Mouse (Mus musculus): ENCODE measurements around the gene Yju2.

The Yju2 gene

DNA sequence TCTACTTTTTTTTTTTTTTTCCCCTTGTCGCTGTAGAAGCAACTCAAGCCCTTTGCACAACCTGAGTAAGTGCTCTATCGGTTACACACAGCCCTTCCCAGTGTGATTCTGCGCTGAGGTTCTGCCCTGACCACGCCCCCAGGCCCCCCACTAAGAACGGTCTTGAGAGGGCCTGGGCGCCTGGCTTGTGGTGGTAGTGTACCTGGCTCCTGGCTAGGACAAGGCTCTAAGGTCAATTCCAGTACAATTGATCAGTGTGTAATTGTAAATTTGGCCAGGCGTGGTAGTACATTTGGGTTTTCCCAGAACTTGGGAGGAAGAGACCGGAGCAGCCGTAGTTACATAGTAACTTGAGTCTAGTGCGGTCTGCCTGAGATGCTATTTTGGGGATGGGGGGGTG is 48.1 kb downstream of the Yju2 start:
- in situ Hi-C loops (cut with MboI; ENCODE audit: low sequenced_read_pairs), result no loop called here

DNA sequence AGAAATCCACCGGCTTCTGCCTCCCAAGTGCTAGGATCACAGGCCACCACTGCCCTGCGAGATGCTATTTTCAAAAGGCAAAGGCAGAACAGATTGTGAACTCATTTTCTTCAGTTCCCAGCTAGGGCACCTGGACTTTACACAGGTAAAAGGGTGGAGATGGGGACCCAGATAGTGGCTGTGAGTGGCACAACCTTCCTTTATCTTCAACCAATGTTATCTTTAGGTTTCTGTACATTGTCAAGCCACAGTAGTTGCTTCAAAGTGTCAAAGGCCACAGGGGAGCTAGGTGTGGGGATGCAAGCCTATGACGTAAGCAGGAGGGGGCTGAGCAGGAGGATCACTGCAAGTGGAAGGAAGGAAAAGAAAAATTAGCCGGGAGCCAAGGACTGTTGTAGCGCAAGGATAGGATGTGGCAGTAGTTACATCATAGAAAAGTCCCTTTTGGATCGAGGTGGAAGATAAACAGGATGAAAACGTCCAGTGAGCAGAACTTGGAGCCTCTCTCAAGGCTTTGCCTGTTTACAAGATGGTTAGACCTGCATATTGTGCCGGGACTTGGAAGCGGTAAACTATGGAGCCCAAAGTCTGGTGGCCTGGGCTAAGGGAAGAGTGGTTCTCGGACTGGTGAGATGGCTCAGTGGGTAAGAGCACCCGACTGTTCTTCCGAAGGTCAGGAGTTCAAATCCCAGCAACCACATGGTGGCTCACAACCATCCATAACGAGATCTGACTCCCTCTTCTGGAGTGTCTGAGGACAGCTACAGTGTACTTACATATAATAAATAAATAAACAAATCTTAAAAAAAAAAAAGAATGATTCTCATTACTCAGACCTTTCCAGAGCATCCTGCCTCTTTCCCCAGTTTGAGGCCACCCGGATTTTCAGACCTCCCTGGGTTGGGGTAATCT is 48.8 kb downstream of the Yju2 start:
- in situ Hi-C loops (cut with MboI; ENCODE audit: low sequenced_read_pairs), result no loop called here

DNA sequence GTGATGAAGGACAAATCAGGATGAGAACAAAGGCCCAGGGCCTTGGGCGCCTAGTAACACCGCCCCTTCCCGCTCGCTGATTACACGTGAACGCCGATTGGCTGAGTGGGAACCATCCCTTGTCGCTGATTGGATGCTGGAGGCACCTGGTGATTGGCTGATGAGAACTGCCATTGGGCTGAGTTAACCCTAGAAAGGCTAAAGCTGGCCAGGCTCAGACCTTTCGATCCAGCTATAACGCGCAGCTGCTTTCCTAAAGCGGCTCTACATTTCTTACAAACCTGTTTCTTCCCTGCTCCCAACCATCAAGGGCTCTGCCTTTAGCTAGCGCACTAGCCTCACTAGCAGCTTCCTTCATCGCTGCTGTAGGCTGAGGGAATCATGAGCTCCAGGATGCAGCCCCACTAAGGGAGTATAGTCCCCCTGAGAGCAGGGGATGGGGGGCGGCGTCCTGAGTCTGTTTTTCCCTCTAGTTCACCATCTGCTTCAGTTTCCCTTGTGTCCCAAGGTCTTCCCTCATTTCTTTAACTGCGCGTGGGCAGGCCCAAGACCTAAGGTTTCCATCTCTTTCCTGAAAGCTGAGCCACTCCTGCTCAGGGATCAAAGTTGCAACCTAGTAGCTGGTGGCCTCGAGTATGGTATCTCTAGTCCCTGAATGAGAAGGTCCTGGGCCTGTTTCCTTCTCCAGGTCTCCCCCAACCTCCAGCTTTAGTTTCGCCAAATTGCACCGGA is 49.6 kb downstream of the Yju2 start:
- in situ Hi-C loops (cut with MboI; ENCODE audit: low sequenced_read_pairs), result no loop called here

DNA sequence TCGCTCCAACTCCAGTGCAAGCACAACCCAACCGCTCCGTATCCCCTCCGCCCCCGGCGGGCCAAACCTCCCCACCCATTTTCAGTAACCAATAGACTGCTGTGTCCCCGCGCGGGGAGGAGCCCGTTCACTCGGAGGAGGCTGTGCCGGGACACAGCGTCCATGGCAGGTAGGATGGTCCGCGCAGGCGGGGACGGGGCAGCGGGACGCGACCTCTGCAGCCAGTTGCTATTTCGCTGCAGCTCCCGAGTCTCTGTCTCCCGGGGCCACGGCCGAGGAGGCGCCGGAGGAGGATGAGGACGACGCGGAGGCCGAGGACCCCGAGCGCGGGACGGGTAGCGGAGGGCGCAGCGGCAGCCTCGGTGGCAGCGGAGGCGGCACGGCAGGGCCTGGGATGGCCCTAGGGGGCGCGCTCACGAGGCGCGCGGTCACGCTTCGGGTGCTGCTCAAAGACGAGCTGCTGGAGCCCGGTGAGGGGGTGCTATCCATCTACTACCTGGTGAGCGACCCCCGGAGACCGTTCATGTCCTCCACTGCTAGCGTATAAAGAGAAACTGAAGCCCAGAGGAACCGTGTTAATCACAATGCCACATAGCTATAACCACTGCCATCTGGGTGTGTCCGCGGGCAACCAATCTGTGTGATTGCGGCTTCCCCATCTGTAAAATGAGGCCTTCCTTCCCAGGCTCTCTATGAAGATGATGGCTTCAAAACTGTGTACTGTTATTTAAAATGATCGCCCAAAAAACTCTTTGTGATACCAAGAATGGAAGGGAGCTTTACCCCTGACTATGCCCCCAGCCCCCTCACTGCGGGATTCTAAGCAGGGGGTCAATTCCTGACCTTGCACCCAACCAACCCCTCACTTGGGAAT is 50.4 kb downstream of the Yju2 start:
- in situ Hi-C loops (cut with MboI; ENCODE audit: low sequenced_read_pairs), result no loop called here

DNA sequence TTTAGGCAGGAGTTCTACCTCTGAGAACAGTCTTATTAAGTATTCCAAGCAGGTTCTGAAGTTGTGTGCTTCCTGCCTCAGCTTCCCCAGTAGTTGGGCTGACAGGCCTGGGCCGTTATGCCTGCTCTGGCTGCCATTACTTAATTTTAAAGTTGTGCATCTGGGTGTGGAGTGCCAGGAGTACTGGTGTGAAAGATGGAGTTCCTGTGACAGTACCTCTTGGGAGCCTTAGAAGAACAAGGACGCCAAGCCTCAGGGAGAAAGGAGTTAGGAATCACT is 51.0 kb downstream of the Yju2 start:
- in situ Hi-C loops (cut with MboI; ENCODE audit: low sequenced_read_pairs), result no loop called here

DNA sequence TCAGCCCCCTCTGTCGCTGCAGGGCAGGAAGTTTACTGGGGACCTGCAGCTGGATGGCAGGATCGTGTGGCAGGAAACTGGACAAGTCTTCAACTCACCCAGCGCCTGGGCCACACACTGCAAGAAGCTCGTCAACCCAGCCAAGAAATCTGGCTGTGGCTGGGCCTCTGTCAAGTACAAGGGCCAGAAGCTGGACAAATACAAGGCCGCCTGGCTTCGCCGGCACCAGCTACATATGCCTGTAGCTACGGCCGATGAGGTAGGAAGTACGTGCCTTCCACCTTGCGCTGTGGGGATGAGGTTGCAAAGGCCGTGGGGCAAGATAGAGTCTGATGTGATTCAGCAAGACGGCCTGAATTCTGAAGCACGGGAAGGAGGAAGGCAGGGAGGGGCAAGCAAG is 51.4 kb downstream of the Yju2 start:
- in situ Hi-C loops (cut with MboI; ENCODE audit: low sequenced_read_pairs), result no loop called here

DNA sequence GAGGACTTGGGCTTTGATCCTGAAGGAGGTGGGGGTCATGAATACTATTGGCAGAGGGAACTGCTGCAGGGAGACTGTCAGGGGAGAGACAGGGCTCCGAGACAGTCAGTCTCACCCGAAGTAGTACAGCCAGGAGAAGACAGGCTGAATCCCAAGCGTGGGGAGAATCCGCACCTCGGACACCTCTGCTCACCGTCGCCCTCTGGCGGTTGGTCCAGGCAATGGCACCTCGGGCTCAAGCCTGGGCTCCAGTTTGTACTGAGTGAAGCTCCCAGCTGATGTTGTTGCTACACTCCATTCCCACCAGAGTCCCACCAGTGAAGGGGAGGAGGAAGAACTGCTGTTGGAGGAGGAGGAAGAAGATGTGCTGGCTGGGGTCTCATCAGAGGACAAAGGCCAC is 51.8 kb downstream of the Yju2 start:
- in situ Hi-C loops (cut with MboI; ENCODE audit: low sequenced_read_pairs), result no loop called here

DNA sequence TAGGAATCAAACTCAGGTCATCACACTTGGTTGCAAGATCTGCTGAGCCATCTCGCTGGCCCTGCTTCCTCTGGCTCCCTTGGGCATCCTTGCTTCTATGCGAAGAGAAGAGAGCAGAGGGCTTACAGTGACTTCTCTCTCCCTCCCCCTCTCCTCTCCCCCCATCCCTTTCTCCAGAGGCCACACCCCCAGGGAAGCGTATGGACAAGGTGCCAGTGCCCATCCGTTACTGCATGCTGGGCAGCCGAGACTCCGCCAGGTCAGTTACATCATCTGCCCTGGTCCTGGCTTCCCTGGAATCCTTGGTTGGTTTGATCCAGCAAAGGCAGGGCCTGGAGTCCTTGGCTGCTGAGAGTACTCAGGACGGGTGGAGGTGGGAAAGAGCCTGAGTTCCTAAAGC is 52.5 kb downstream of the Yju2 start:
- in situ Hi-C loops (cut with MboI; ENCODE audit: low sequenced_read_pairs), result no loop called here

DNA sequence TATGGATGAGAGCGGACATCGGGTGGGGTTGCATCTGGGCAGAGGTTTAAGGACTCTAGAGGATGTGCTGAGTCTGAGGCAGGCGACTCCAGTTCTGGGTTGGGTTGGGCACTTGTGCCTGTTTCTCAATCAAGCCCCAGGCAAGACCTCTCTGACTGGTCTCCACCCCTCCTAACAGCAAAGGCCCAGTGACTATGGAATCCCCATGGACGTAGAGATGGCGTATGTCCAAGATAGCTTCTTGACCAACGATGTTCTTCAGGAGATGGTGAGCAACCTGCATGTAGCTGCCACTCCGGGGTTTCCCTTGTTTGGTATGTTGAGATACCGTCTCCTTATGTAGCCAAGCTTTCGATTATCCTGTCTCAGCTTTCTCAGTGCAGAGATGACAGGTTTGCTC is 56.4 kb downstream of the Yju2 start:
- in situ Hi-C loops (cut with MboI; ENCODE audit: low sequenced_read_pairs), result no loop called here

DNA sequence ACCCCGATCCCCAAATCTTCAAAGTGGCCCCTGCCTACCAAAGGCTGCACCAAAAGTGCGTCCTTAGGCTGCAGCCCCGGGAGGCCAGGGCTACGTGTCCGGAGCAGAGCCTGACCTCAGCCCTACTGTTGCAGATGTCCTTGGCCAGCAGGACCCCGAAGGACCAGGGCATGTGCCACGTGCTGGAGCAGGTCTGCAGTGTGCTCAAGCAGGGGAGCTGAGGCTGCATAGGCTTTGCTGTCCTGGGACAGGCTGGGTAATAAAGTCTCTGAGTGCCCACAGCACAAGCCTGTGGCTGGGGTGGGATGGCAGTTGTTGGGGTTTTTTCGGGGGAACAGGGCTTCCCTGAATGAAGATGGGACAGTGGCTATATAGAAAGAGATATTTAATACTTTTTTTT is 57.5 kb downstream of the Yju2 start:
- in situ Hi-C loops (cut with MboI; ENCODE audit: low sequenced_read_pairs), result no loop called here

DNA sequence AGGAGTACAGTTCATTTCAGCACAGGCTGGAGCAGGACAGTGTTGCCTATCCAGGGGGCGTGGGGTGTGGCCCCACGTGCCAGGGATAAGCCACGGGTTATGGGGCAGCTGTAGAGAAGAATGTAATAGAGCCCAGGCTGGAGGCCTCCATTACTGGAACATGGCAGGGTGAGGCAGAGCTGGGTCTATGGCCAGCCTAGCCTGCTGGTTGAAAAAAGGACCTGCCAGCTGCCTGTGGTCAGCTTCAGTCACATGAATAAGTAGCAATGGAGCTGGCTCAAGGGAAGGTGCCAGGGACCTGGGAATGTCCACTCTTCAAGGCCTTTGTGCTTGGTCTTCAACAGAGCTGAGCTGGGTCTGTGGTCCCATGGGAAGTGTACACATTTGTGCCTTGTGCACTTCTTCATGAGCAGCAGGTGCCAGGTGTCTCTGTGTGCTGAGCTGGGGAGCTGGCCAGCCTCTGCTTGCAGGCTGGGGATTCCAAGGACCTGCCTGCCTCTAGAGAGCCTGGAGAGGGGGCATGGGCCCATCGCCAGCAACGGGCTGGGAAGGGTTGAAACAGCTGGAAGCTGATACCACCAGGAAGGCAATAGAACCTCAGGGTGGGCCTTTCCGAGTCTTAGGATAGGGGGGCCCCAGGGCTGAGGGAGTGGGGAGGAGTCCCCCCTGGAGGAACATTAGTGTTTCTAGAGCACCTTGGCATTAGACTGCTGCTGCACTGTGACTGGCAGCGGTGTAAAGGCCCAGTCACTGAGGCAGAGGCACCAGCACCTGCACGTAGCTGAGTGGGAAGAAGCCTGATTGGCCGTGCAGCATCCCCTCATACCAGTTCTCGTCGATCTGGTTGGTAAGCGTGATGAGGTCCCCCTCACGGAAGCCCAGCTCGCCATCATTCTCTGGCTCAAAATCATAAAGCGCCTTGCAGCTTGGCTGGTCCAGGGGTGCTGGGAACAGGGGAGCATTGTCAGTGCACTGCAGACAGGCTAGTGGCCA is 58.2 kb downstream of the Yju2 start:
- in situ Hi-C loops (cut with MboI; ENCODE audit: low sequenced_read_pairs), result no loop called here

DNA sequence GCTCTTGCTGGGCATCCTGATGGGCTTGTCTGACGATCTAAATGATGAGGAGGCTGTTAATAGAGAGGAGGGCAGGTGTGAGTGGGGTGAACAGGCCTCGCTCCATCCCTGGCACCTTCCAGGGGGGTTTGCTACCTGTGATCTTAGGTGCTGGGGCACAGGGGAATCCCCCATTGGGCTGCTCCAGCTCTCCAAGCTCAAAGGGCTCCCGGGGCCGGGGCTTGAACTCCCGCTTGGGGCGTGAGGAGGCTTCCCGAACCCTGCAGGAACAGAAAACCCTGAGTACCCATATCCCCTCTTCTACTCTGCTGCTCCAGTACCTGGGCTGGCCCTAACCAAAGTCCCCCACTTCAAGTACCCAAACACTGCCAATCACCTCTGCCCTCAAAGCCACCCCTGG is 58.9 kb downstream of the Yju2 start:
- in situ Hi-C loops (cut with MboI; ENCODE audit: low sequenced_read_pairs), result no loop called here

All from CH12F3 (cell line).